Mouse (Mus musculus) B cell, adult 2 months (primary cell): ENCODE results near the gene Slc5a5.
"Not testable (repeated sequence)": the region's sequence is repeated elsewhere in the genome, so short reads cannot be mapped to it uniquely, and the experiment has no call there.

Experiments used
- DNase-seq, 2 experiments: peaks; one replicate each; pipeline ENCODE4 v3.0.0; 2022

Slc5a5 gene

DNA sequence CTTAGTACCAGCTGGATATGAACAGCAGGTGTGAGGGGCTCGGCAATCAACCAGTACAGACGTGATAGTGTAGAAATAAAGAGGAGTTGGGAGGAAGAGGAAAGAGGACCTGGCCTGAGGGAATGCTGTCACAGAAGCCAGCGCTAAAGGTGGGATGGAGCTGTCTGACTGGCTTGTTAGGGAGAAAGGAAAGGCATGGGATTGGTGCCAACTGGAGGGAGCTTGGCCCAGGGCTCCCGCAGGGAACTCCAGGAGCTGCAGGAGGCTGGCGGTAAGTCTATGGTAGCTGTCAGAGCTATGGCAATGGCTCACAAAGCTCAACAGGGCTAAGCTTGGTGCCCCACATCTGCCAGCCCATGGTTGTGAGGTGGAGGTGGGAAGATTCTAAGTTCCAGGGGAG, 9.7 kb upstream of the Slc5a5 start:
- DNase-seq, result no peak

DNA sequence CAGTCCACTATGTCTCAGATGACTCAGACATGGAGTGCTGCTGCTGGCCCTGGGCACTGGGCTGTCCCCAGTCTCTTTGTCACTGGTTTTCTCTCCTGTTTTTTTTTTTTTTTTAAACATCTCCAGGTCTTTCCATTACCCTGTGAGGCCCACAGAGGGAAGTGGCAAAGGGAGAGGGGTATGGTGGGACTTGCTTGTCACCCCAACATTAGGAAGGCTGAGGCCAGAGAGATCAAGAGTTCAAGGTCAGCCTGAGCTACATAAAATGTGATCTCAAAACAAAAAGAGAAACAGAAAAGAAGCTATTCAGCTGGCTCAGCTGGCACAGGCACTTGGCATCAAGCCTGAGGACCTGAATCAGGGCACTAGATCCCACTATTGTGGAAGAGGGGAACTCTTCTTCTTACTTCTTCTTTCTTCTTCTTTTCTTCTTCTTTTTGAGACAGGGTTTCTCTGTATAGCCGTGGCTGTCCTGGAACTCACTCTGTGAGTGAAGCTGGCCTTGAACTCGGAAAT, 8.4 kb upstream of the Slc5a5 start:
- DNase-seq, result no peak

DNA sequence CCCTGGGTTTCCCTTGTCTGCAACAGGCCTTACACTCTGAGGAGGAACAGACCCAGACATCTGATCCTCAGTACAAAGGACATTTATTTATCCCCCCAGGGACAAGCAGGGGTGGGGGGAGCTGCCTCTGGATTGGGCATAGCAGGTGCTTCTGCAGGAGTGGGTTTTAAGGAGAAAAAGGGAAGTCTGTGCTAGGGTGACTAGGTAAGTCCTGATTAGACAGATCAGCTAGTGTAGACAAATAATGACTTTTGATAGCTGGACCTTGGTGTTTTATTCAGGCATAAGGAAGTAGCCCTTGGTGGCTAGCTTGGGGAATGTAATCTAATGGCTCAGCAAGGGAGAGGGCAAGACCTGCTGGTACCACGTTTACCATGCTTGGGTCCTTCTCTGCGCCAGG, 6.7 kb upstream of the Slc5a5 start:
- no peak for DNase-seq

DNA sequence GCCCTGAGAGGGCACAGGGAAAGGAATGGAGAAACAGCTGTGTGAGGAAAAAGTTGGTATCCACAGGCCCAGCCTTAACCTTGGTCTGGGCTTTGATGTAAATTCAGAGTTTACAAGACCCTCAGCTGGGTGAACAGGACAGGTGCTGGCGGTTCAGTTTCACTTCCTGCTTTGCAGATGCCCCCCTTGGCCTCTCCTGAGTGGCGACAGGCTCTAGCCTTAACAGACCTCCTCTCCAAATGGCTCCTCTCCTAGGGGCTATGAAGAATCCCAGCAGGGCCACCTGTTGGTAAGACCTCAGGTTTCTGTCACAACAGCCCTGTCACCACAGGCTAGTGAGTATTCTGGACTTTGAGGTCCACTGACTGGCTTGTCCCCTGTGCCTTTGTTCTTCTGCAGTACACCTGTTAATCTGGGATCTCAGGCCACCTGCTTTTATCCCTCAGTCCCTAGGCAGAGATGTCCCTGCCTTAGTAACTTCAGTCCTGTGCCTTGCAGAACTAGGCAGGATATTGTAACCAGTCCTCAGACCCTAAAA, 6.2 kb upstream of the Slc5a5 start:
- DNase-seq, result peak; percentile 58 to 61

DNA sequence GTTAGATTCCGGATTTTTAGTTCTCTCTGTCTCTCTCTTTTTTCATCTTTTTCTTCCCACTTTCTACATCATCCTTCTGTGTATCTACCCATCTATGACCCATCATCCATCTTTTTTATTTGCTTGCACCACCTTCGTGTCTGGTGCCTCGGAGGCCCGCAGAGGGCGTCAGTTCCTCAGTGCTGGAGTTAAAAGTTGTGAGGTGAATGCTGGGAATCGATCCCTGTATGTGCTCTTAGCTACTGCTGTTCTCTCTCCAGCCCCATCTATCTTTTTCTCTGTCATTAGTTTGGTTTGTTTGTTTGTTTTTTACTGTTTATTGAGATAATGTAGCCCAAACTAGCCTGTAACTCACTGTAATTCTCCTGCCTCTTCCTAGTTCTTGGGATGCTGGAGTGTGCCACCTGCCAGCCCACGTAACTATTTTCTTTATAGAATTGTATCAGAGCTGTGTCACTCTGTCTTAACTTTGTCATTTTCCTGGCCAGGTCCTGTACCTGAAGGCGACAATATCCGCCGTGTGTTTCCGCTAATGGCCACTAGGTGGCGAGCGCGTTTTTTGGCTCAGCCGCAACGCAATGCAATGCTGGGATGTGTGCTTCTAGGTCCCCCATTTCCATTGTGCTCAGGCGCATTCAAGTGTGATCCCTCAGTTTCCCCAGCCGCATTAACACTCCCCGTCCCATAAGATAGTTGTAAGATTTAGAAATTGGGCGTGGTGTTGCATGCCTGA, 5.3 kb upstream of the Slc5a5 start:
- DNase-seq, result peak; percentile 89 to 90

DNA sequence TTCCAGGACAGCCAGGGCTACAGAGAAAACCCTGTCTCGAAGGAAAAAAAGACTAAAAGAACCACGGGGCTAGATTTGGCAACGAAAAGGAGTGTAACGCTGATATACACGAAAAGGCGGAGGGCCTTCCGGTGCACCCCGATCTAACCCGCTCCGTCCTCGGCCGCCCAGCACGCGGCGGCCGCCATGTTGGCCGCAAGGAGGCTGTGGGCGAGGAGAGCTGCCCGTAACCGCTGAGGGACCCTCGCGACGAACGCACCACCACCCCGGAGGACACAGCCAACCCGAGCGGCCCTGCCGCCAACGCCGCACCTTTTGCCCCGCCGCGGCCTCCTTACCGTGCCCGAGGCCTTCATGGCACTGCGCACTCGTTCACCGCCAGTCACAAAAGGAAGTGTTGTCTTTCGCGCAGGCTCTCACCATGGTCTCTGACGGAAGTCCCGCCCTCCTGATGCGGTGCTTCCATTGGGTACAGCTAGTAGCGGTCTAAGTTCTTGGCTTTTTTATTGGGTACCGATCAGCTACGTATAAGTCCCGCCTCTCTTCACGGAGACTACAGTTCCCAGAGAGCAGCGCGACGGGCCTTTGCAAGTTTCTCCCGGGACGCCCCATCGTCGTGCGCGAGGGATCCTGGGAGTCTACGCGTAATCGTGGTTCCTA, 4.6 kb upstream of the Slc5a5 start, which contains the start of gene Rpl18a:
Gene Rpl18a (minus strand): TSS at position 392 of the 660 bp plus-strand sequence.
- peak; percentile 92 to 93 for DNase-seq

DNA sequence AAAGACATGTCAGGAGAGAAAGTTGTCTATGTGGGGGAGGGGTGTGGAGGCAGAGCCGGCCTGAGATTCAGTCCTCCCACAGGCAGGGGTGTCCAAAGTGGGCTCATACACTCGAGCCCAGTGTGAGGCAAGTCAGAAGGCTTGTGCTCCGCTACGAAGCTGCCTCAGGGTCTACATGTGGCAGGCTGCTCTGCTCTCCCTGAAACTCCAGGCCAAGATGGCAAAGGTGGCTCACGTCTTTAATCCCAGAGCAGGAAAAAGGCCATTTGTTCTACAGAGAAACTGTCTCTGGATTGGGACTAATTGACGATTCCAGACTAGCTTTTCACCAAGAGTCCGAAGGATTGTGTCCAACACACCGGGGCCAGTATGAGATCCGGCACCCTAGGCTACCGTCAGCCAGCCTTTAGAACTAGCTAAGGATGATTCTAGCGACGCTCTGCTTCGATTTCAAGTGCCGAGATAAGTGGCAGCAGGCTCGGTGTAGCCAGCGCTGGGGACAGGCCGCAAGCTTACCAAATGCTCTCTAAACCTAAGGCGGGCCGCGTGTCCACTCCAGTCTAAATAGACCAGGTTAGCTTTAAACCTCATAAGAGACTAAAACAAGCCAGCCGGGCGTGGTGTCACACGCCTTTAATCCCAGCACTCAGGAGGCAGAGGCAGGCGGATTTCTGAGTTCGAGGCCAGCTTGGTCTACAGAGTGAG, 3.9 kb upstream of the Slc5a5 start:
- no peak for DNase-seq

DNA sequence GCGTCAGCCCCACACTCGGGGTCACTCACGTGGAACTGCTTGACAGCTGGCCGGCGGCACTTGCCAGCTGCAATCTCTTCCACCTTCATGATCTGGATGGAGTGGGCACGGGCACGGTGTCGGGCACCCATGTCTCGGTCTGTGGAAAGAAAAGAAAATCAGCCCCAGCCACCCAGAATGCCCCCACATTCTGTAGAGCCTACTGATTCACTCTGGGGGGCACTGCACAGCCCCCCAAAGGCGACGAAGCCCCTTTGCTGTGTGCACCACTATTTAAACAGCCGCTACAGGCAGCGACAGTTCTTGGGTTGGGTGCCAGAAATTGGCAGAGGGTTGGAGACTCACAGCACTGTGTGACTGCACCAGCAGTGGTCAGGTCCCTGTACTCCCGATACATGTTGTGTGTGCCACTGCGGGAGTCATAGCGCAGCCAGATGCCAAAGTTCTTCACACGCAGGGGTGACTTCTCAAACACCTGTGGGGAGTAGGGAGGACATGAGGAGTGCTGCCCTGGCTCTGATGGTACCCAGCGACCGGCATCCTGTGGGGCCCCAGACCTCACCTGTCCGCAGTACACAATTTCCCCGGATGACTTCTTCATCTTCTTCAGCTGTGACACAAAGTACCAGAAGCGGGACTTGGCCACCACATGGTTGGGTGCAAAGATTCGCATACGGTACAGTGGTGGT, 3.2 kb upstream of the Slc5a5 start:
- not testable (repeated sequence) for DNase-seq

DNA sequence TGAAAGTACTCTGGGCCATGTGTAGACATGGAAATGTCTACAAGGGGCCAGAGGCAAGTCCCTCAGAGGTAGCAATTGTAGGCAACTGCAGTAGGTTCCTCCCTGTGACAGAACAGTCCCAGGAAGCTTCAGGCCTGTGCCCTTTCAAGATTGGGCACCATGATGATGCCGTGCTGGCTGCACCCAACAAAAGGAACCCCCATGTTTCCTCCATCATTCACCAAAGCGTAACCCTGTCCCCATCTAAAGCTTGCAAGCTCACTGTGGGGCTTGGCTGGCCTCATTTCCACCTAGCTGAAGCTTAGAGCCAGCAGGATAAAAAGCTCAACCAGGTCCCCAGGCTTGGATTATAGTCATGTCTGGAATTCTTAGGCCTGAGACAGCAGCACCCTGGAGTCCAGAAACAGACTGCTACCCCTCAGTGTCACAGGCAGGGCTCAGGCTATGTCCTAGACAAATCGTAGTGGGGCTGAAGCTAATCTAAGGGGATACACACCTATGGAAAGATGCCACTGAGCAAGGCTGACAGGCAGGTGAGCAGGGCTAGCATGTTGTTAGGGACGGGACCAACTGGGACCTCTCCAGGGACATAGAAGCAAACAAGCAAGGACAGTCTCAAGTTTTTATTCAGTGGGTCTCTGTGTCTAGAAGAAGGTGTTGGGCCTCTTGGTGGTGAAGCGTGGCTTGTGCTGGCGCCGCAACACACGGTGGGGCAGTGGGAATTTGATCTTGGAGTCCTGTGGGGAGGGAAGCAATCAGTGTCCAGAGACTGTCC, 2.4 kb upstream of the Slc5a5 start:
- DNase-seq, result no peak

DNA sequence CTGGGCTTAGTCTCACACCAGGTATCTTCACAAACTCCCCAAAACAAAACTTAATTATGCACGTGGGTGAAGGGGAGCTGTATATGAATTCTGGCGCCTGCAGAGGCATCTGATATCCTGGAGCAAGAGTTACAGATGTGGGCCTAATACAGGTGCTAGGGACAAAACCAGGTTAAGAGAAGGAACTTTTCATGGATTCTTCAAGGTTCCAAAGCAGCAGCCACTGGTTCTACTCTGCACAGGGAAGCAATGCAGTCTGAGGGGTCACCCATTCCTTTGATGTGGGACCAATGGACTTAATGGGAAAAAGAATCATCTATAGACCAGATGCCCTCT, 1.8 kb upstream of the Slc5a5 start:
- no peak for DNase-seq

DNA sequence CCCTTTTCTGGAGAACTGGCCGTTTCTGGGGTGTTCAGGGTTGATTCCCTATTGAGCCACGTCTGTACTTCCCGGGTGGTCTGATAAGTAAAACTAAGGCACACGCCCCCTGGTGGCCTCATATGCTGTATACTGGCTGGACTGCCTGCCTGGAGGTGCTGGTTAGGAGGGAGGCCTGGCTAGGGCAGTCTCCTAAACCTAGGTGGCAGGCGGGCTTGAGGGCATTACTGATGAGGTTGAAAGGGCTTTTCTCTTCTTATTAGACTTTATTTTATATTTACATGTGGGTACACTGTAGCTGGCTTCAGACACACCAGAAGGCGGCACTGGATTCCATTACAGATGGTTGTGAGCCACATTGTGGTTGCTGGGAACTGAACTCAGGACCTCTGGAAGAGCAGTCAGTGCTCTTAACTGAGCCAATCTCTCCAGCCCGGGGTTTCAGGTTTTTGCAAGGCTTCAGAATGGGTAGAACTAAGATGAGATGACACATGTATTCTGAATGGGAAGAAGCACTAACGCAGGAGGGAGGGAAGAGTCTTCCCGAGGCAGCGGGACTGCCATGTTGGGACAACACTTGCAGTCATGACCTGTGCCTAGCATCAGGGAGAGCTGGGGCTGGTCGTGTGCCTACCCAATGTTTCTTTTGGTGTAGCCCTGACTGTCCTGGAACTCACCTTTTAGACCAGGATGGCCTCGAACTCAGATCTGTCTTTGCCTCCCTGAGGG, 1.3 kb upstream of the Slc5a5 start:
- DNase-seq, result peak; percentile 87 to 90

DNA sequence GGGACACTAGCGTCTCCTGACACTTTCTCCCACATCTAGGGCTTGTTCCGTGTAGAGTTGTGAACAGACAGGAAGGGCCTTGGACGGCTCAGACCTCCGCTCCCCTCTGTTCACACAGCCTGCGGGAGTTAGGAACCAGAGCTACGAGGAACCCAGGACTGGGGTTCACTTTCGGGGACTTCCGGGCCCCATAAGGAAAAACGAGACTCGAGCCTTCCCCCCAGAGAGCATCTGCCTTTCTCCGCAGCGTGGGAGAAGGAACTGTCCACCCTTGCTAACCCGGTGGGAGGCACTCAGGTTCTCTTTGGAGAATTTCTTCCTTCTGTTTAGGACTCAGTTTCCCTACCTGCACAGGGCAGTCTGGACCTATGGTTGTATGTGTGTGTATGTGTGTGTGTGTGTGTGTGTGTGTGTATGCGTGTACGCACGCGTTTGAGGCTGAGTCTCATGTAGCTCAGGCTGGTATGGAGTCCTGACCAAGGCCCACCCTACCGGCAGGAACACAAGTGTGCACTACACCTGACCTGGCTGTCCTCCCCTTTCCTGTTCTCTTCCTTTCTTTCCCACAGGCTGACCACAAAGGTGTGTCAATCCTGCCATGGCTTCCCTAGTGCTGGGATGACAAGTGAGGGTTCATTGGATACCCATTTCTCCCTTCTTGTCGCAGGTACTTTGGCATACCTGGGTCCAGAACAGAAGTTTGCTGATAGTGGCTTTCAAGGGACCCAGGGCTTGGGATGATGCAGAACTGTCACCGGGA, 519 bp upstream of the Slc5a5 start:
- DNase-seq, result no peak

DNA sequence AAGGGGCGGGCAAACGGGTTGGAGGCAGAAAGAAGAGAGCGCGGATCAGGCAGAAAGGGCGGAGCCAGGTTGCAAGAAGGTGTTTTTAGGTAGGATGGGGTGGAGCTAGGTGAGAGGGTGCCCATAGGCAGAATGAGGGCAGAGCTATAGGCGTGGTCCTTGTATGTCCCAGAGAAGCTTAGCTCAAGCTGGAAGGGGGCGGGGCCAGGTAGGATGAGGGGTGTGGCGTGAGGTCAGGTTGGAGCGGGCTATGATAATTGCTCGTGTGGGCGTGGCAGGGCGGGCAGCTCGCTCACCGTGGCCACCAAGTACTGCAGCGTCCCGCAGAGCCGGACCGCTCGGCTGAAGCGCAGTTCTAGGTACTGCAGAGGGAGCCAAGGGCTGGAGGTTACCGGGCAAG, 1.2 kb downstream of the Slc5a5 start:
- DNase-seq, result peak; percentile 54 to 55

DNA sequence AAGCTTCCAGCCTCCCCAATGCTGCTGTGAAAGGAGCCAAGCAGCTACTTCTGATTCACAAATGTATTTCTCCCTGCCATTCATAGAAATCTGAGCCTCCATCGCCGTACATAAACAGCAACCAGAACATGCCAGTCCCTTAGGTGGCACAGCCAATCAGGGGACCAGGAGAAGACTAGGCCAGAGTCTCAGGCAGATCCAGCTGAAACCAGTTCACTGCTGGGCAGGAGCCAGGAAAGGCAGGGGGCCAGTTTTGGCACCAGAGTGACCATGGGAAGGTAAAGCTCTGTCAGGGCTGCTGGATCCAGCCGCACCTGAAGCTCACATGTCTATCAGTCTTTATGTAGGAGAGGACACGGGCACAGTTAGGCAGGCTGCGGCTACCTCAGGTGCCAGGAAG, 1.9 kb downstream of the Slc5a5 start:
- no peak for DNase-seq

DNA sequence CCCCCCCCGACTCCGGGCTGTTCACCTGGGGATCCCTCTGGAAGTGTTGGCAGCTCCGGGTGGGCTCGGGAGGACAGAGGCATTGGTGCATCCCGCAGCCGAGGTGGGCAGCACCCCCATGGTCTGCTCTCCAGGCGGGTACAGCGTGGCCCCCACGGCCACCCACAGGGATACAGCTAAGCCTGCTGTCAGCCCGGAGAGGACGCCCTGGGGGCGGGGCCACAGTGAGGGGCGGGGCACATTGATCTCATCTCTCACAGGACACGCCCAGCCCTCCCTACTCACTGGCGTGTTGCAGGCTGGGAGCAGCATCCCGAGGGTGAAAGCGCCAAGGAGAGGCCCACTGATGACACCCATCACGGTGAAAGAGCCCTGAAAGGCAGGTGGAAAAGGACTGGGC, 4.9 kb downstream of the Slc5a5 start:
- peak; percentile 64 to 65 for DNase-seq

DNA sequence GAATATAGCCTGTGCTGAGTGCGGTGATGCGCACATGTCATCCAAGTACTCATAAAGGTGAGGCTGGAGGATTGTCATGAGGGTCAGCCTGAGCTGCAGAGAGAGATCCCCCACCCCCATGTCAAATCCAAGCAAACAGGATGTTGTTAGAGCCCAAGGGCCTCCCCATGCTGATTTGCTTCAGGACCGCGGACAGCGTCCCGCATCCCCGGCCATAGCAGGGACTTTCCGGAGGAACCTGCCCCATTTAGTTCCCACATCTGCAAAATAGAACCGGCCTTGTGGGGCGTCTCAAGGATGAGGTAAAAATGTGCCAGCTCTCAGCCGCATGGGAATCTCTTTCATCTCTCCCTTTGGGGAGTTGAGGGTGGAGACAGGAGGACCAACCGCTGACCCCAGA, 6.9 kb downstream of the Slc5a5 start:
- DNase-seq, result peak; percentile 73 to 76

DNA sequence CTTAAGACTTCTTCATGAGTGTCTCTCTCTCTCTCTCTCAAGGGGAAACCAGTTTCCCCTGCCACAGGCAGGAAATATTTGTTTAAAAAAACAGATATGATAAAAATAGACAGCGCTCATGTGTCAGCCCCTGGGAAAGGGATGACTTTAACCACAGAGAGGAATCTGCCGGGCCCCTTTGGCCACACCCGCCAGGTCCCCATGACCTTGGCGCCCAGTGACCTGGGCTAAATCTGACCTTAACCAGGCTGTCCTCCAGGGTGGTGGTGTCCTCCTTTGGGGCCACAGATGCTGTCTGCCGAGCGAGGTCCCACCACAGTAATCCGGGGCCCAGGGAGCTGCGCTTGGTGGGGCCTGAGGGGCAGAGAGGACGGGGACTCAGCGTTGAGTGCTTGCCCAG, 7.9 kb downstream of the Slc5a5 start:
- DNase-seq, result no peak

DNA sequence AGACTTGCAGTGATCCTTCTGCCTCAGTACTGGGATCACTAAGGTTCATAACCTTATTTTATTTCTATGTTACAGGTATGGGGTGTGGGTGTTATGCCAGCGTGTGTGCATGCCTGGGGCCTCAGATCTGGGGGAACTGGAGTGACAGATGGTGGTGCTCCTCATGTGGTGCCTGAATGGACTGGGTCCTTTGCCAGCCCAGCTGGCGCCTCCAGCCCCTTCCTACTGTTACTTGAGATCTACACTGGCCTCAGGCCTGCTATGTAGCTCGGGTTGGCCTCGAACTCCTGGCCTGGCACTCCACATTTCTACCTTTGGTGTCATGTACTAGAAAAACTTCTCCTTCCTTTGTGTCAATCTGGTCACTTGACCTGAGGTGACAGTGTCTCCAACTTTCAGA, 8.4 kb downstream of the Slc5a5 start:
- no peak for DNase-seq

DNA sequence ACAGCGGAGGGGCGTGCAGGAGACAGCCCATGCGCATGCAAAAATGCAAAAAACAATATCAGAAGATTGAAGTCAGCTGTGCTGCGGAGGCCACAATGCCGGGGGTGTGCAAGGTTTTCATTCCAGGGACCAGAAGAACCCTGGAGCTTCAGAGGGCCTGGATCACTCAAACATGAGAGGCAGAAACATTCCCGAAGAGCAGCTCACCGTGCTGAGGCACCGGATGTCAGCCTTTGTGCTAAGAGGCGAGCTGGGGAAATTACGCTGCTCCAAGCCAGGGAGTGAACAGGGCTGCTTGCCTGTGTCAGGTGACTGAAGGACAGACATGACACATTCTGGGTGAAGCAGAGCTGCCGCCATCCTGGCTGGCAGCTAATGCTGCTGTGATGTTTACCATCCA, 12.0 kb downstream of the Slc5a5 start:
- no peak for DNase-seq

DNA sequence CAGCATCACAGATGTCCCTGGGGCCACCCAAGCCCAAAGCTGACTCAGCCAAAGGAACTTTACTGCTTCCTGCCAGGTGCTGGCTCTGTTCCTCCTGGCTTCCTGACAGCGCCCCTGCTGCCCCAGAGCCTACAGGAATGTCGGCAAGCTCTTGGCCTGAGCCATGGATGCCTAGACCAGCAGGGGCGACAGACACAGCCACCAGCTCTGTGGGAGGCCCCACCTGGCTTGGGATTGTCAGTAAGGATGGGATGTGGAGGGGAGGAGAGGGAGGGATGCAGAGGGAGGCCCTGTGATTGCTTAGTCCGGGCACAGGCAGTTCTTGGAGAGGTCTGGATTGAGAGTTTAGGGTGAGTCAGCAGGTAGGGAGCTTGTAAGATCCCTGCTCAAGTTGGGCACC, 12.4 kb downstream of the Slc5a5 start:
- DNase-seq, result no peak

DNA sequence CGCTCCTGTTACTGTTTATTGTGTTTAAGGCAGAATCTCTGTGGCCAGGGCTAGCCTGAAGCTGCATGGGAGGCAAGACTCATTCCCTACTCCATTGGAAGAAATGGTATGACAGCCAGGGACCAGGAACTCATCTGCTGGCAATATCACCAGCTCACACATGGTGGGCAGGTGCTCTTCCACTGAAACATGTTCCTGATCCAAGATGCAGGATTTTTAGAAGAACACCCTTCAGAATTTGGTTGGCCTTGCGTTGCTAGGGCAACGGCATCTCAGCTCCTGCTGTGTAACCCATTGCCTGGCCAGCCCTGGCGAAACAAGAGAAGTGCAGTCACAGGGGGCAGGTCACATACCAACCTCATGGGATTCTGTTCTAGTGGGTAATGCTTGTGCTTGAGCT, 13.1 kb downstream of the Slc5a5 start:
- DNase-seq, result no peak
